Mouse (Mus musculus): Measurements from ENCODE around the gene Rnf145. TPM values are rescaled to one million over a fixed set of nuclear protein-coding genes. Genes with fewer than 3 reads are reported as not detected.

Rnf145 gene
- 65.2 and 65.3 TPM in 2 replicates for polyA plus RNA-seq (2015; fragmentation: Nextera tagmentation; extraction: Ambion mirVana)

DNA sequence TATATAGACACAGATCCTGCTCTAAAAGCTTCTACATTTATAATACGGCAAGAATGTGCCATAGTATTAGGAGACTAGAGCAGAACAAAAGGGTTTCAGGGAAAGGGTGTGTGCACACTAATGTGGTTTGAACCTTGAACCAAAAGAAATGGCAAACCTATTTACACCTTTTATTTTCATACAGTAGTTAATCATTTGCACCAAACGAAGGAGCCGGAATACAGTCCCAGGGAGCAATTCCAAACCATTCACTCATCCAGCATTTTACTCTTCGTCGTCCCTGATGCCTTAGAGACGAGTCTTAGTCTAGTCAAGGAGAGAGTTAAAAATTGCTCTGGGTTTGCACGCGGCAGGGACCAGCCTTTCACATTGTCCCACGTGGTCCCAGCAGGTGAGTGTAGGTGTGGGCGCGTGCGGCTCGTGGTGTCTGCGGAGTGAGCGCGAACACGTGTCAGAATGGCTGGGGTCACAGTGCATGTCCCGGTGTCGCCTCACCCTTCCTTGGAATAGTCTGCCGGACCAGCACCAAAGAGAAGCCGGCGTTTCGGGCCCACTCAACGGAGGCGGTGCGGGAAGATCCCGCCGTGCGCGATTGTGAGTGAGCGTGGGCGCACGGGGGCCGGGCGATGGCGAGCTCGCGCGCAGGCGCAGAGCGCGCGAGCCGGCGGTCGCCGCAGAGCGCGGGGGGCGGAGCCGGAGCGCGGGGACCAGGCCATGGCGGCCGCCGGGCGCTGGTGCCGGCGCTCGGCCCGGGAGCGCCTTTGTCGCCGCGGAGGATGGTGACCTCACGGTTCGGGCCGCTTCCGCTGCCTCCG, at the start of gene Rnf145:
Rnf145 (plus strand) TSS at position 684 of the 815 bp plus-strand sequence.
- H3K4me1 ChIP-seq, result peaks cover 27% of the 10 kb centered on the region
- H3K4me2 ChIP-seq, result peak within 1 kb of the TSS; percentile 84
- under 1% methylated on average over 50 of the region's 70 CpGs for WGBS
- peak within 1 kb of the TSS; percentile 100 for H3K4me3 ChIP-seq (replicated peaks)
- ATAC-seq (replicated peaks; ENCODE audit: low FRiP score), result peak; percentile 87
- H3K9me3 ChIP-seq (replicated peaks), result no peaks in the 10 kb centered on the region
- peak within 1 kb of the TSS; percentile 96 for H3K27ac ChIP-seq
- no peaks in the 10 kb centered on the region for H3K36me3 ChIP-seq
- H3K27me3 ChIP-seq, result no peaks in the 10 kb centered on the region
- peak within 1 kb of the TSS; percentile 97 for H3K9ac ChIP-seq

GRCm38 (mm10) chr11:44469646-44470431, 48.9 kb upstream of the Rnf145 start:
- peak overlapping the region; percentile 86 for H3K9ac ChIP-seq
- H3K9me3 ChIP-seq (replicated peaks), result no peaks in the 10 kb centered on the region
- 1% methylated on average over 59 of the region's 59 CpGs for WGBS
- H3K4me3 ChIP-seq (replicated peaks), result peak overlapping the region; percentile 97
- H3K4me1 ChIP-seq, result peaks cover 22% of the 10 kb centered on the region
- peak overlapping the region; percentile 88 for H3K4me2 ChIP-seq
- no peaks in the 10 kb centered on the region for H3K27me3 ChIP-seq
- peak overlapping the region; percentile 94 for H3K27ac ChIP-seq
- H3K36me3 ChIP-seq, result peaks cover 13% of the 10 kb centered on the region
- peak; percentile 84 for ATAC-seq (replicated peaks; ENCODE audit: low FRiP score)

DNA sequence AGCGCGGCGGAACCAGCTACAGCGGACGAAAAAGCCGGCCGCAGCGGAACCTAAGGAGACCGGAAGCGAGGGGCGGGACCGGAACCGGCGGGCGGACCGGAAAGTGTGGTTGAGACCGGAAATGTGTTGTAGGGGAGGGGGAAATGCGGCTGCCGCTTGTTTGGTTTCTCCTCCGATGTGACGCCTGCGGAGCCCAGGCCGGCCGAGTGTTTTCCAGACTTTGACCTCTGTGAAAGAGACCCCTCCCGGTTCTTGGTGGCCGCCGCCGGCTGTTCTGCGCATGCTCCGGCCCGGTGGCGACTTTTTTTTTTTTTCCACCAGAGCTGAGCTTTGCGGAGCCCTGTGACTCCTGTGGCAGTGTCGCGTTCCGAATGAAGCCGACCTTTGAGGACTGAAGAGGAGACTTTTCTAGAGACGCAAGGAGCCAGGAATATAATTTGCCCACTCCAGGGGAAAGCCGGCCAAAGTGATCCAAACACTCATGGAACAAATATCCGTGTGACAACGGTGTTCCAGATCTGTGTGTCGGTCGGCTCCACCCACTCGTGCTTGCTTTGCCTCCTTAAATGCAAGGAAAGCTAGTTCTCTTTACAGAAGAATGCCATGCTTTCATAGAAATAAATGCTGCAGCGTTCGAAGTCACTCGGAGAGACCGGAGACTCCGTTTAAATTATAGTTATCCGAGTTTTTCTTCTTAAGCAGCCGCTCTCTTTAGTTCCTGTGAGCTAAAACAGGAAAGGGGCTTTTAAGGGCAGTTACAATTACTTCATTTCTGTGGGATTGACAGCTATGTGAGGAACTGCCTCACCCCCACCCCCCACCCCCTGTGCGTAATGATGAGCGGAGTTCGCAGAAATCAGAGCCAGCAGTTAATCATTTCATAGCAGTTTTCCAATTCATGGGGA, 48.1 kb upstream of the Rnf145 start, which contains the start of gene Ublcp1:
Ublcp1 (minus strand) TSS at position 67 of the 905 bp plus-strand sequence.
- Histone ChIP-seq H3K9me3 (replicated peaks) (no peaks in the 10 kb centered on the region), H3K4me1 (peaks cover 22% of the 10 kb centered on the region), H3K27me3 (no peaks in the 10 kb centered on the region), H3K4me2 (peak within 1 kb of the TSS; percentile 88), H3K9ac (peak within 1 kb of the TSS; percentile 86), H3K27ac (peak within 1 kb of the TSS; percentile 94), H3K4me3 (replicated peaks) (peak within 1 kb of the TSS; percentile 97), H3K36me3 (peaks cover 6% of the 10 kb centered on the region; the same call in 1 of the 2 replicates)
- peak; percentile 95 for ATAC-seq (replicated peaks; ENCODE audit: low FRiP score)
- under 1% methylated on average over 54 of the region's 54 CpGs for WGBS

DNA sequence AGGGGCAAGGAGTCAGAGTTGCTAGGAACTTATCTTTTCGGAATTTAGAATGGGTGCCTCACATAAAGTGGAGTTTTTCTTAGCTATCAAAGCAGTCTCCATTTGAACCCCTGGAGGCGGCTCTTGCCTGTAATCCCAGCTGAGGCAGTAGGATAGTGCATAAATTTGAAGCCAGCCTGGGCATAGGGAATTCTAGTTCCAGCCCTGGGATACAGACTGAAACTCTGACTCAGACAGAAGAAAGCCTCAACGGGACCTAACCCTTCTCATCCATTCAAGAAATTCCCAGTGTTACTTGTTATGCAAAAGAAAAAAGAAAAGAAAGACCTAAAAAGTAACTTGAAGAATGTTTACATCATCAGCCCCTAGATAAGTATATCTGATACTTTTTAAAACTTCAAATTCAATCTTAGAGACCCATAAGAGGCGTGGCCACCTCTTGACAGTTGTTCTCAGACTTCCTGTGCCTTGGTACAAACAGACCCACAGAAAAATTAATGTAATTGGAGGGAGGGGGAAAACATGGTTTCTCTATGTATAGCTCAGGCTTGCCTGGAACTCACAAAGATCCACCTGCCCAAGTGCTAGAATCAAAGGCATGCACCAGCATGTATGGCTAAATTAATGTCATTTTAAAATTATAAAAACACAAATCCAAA, 47.3 kb upstream of the Rnf145 start:
- Histone ChIP-seq H3K4me1 (peaks cover 22% of the 10 kb centered on the region), H3K36me3 (no peaks in the 10 kb centered on the region), H3K4me3 (replicated peaks) (peak overlapping the region; percentile 97), H3K27ac (peak overlapping the region; percentile 94), H3K9ac (peak overlapping the region; percentile 86), H3K4me2 (peak overlapping the region; percentile 88), H3K9me3 (replicated peaks) (no peaks in the 10 kb centered on the region), H3K27me3 (no peaks in the 10 kb centered on the region)
- ATAC-seq (replicated peaks; ENCODE audit: low FRiP score), result no peak
- WGBS, result 18% methylated on average over 4 of the region's 4 CpGs

DNA sequence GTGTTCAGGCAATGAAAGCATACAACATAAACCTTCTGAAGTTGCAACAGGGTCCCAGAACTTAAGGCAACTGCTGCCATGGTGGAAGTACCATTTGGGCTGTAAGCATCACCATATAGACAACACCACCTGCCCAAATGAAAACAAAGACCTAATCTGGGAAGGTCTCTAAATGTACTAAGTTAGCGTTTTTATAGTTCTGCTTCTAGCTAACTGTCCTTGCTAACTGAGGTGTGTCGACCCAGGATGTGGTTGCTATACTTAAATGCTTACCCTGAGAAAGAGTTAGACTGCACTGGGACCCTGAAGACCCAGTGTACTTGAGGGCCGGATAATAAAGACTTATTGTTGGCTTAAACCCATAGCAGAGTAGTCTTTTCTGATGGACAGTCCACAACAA, 43.3 kb upstream of the Rnf145 start:
- Histone ChIP-seq H3K27ac (no peak overlapping the region), H3K27me3 (no peaks in the 10 kb centered on the region), H3K4me2 (no peak overlapping the region), H3K4me3 (replicated peaks) (no peak overlapping the region), H3K36me3 (no peaks in the 10 kb centered on the region), H3K9me3 (replicated peaks) (no peaks in the 10 kb centered on the region), H3K9ac (no peak overlapping the region), H3K4me1 (peaks cover 8% of the 10 kb centered on the region)
- ATAC-seq (replicated peaks; ENCODE audit: low FRiP score), result no peak
- 70% methylated on average over 3 of the region's 3 CpGs for WGBS

DNA sequence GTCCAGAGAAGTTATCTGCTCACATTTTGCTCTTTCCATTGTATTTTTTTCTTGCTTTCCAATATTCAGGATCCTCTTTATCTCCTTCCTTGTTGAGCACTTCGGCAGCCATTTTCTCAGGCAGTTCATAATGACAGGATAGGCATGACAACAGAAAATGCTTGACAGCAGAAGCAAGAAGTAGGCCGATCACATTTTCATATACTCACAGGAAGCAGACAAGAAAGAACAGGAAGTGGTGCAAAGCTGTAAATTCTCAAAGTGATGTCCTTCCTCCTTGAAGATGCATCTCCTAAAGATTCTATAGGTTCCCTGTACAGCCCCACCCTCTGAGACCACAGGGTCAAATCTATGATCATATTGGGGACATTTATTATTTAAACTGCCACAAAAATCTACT, 42.3 kb upstream of the Rnf145 start:
- Histone ChIP-seq H3K4me3 (replicated peaks) (no peak overlapping the region), H3K27me3 (no peaks in the 10 kb centered on the region), H3K36me3 (no peaks in the 10 kb centered on the region), H3K4me1 (peaks cover 4% of the 10 kb centered on the region), H3K9ac (no peak overlapping the region), H3K4me2 (no peak overlapping the region), H3K9me3 (replicated peaks) (no peaks in the 10 kb centered on the region), H3K27ac (no peak overlapping the region)
- WGBS, result 80% methylated on average over 2 of the region's 2 CpGs
- ATAC-seq (replicated peaks; ENCODE audit: low FRiP score), result no peak

DNA sequence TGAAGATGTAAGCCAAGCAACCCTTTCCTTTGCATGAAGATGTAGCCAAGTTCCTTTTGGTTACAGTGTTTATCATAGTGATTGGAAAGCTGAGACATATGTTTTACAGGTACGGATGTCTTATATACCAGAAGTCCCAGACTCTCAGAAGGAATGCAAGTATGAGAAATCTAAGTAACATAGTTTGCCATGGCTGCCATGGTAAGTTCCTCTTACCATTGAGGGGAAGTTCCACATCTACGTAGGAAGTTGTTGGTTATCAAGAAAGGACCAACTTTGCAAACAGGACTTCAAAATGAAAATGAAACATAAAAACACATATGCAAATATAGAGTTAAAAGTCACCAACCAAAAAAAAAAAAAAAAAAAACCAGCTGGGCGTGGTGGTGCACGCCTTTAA, 40.4 kb upstream of the Rnf145 start:
- Histone ChIP-seq H3K4me1 (no peaks in the 10 kb centered on the region), H3K4me3 (replicated peaks) (no peak overlapping the region), H3K27ac (no peak overlapping the region), H3K9ac (no peak overlapping the region), H3K4me2 (no peak overlapping the region), H3K27me3 (no peaks in the 10 kb centered on the region), H3K9me3 (replicated peaks) (no peaks in the 10 kb centered on the region), H3K36me3 (no peaks in the 10 kb centered on the region)
- no peak for ATAC-seq (replicated peaks; ENCODE audit: low FRiP score)
- 92% methylated on average over 4 of the region's 4 CpGs for WGBS

- Histone ChIP-seq H3K36me3 (no peaks in the 10 kb centered on the region), H3K4me2 (no peak overlapping the region), H3K9me3 (replicated peaks) (no peaks in the 10 kb centered on the region), H3K27me3 (no peaks in the 10 kb centered on the region), H3K4me1 (no peaks in the 10 kb centered on the region), H3K4me3 (replicated peaks) (no peak overlapping the region), H3K9ac (no peak overlapping the region), H3K27ac (no peak overlapping the region)
- no peak for ATAC-seq (replicated peaks; ENCODE audit: low FRiP score)
- WGBS, result 84% methylated on average over 6 of the region's 6 CpGs
These were observed 38.5 kb upstream of the Rnf145 start for GRCm38 (mm10) chr11:44480246-44480645.

GRCm38 (mm10) chr11:44485089-44485736, 33.6 kb upstream of the Rnf145 start:
- Histone ChIP-seq H3K27me3 (no peaks in the 10 kb centered on the region), H3K27ac (no peak overlapping the region), H3K4me1 (no peaks in the 10 kb centered on the region), H3K9ac (no peak overlapping the region), H3K9me3 (replicated peaks) (no peaks in the 10 kb centered on the region), H3K36me3 (no peaks in the 10 kb centered on the region), H3K4me3 (replicated peaks) (no peak overlapping the region), H3K4me2 (no peak overlapping the region)
- no peak for ATAC-seq (replicated peaks; ENCODE audit: low FRiP score)
- WGBS, result 91% methylated on average over 7 of the region's 7 CpGs

DNA sequence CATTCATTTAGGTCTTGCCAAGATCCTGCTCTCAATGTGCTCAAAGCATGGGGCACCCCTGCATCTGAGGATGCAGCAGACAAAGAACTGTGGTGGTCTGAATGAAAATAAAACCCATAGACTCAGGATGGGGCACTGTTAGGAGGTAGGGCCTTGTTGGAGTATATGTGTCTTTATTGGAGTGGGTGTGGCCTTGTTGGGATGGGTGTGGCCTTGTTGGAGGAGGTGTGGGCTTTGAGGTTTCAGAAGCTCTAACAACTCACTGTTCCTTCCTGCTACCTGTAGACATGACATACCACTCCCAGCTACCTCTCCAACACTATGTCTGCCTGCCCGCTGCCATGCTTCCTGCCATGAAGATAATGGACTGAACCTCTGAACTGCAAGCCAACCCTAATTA, 29.6 kb upstream of the Rnf145 start:
- Histone ChIP-seq H3K27me3 (no peaks in the 10 kb centered on the region), H3K4me2 (no peak overlapping the region), H3K4me1 (no peaks in the 10 kb centered on the region), H3K9ac (no peak overlapping the region), H3K4me3 (replicated peaks) (no peak overlapping the region), H3K36me3 (no peaks in the 10 kb centered on the region), H3K9me3 (replicated peaks) (no peaks in the 10 kb centered on the region), H3K27ac (no peak overlapping the region)
- no peak for ATAC-seq (replicated peaks; ENCODE audit: low FRiP score)
- 91% methylated on average over 1 of the region's 1 CpGs for WGBS

Data from kidney, embryonic 15.5 days (tissue).